Mouse (Mus musculus) ES-CJ7 (cell line): Measurements from ENCODE around the gene Ctps2.

ENCODE experiments used
- DNase-seq: peaks from one replicate; pipeline ENCODE4 v3.0.0; 2011; ENCODE audit warnings: low read depth, low spot score

Ctps2 gene

DNA sequence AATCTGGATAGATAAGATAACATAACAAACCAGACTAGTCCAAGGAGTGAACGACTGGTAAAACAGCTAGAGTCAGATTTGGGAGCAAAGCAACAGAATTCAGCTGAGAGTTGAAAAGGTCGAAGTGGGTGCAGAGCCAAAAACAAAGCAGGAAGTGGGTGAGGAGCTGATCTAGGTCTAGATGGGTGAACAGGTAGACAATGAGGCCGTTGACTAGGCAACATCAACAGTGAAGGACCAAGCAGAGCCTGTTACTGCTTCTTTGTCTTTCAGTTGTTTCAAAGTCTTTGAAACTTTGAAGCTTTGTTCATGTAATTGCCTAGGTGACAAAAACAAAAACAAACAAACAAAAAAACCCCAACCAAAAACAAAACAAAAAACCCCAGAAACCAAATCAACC lies 75.2 kb downstream of the Ctps2 start:
- no peak for DNase-seq

DNA sequence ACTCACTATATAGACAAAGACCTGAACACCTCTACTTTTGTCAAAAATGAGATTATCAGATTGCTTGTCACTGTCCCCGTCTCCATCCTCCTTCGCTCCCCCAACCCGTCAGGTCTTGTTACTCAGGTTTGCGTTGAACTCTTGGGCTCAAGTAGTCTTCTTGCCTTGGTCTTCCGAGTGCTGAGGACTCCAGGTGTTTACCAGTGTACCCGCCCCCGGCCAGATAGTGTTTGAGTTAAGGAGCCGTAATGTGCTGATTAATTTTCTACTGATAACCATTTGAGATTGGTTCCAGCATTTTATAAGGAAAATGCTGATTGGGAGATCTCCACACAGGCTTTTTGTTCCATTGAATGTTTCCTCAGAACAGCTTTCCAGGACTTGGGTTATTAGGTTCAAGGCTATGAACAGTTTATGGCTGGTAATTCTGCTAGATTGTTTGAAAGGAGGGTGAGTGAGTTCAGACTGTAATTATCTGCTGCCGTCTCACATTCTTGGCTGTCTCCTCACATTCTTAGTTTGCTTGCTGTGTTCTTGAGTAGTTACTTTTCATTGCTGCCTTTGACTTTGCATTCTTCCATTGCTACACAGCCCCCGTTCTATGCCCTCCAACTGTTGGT lies 85.9 kb downstream of the Ctps2 start:
- DNase-seq = no peak

DNA sequence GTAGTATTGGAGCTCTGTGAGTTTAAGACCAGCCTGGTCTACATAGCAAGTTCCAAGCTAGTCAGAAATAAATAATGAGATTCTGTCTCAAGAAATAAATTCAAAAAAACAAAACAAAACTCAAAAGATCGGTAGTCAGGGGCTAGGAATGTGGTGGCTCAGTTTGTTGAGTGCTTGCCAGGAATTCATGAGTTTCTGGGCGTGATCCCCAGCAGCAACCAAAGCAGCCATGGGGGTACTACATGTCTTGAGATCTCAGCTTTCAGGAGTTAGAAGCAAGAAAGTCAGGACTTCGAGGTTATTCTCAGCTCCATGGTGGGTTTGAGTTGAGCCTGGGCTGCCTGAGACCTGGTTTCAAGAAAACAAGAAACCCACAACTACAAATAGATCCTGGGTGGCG lies 90.4 kb downstream of the Ctps2 start:
- no peak for DNase-seq

DNA sequence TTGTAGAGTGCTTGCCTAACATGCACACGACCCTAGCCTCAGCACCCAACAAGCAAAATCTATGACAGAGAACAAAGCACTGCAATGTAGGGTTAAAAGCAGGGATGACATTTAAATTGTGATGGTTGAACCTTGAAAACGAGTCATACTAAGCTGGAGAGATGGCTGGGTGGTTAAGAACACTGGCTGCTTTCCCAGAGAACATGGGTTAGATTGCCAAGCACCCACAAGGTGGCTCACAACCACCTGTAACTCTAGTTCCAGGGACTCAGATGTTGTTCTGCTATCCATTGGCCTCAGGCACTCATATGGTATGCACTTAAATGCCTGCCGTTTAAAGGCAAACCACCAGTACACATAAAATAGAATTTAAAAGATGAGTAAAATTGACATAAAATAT lies 91.1 kb downstream of the Ctps2 start:
- no peak for DNase-seq

DNA sequence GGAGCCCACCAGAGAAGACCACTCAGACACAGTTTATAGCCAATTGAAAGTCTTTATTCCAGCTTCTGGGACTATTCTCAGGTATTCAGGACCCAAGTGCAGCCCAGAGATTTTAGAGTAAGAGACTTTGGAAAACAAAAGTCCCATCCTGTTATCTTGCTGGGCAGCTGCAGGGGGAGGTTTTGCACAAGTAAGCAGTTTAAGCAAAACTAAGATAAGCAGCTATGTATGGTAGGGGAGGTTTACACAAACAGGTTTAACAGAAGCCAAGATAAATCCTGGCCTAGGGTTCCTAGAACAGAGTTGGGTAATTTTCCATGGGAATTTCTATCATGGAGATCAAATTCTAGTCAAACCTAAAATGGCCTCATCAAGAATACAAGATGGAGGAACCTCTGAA lies 126.8 kb downstream of the Ctps2 start:
- no peak for DNase-seq

DNA sequence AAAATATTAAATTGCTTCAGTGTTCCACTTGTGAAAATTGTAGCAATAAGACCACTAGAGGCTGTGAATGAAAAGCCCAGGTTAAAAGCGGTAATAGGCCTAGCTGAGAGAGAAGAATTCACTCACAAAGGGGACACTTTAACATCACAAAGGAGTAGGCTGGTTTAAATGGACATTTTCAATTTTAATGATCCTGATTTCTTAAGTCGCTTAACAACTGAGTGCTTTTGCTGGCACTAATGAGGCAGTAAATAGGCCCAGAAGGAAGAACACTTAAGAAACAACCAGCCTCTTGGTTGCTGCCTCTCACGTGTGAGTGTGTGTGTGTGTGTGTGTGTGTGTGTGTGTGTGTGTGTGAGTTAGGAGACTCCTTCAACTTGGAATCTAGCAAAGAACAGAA lies 137.7 kb downstream of the Ctps2 start:
- DNase-seq = peak; percentile 1

DNA sequence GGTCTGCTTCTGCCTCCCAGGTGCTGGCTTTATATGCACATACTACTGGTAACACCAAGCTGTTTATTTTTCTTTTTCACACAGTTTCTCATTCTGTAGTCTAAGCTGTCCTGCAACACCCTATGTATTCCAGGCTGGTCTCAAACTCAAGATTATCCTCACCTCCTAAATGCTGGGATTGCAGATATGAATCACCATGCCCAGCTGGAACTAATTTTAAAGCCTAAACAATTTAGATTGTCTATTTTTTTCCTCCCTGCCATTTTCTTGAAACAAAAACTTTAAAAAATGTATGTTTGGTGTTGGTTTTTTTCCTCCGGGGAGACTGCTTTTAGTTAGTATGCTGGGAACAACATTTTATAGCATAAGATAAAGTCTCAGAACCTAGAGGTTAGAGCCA lies 141.7 kb downstream of the Ctps2 start:
- DNase-seq = no peak

DNA sequence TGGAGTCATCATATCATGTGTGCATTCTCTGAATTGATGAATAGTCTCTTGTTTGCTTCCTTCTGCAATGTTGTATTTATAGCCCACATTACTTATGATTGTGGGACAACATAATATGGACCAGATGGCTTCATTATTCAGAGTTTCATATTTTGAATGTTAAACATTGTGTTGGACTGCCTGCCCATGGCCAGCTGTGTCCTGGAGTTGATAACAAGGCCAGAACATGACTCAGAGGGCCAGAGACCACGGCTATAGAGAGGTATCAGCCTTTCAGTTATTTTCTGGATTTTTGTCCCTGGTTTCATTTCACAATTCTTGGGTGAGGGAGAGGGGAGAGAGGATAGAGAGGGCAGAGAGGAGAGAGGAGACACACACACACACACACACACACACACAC lies 162.9 kb downstream of the Ctps2 start:
- DNase-seq = no peak
